Mouse (Mus musculus) gastrocnemius, adult 18-20 months (tissue): Measurements from ENCODE around the gene Lhx9. TPM values are rescaled to one million over a fixed set of nuclear protein-coding genes. Genes with fewer than 3 reads are reported as not detected.

Experiments used
- DNase-seq: peaks from one replicate; pipeline ENCODE4 v3.0.0; 2021; ENCODE audit warnings: low spot score
- long read RNA-seq, 2 experiments: library from polyadenylated mRNA; stranded (forward); transcript quantifications; one replicate each; pipeline ENCODE4 v2.0.0; 2021
- total RNA-seq, 2 experiments: library from RNA; stranded (reverse); gene quantifications; 2 replicates each; pipeline ENCODE4 v1.2.3; 2021

The Lhx9 gene
- not detected for total RNA-seq
- long read RNA-seq, experiment 1 = 0 reads
- long read RNA-seq, experiment 2 = 0 reads

DNA sequence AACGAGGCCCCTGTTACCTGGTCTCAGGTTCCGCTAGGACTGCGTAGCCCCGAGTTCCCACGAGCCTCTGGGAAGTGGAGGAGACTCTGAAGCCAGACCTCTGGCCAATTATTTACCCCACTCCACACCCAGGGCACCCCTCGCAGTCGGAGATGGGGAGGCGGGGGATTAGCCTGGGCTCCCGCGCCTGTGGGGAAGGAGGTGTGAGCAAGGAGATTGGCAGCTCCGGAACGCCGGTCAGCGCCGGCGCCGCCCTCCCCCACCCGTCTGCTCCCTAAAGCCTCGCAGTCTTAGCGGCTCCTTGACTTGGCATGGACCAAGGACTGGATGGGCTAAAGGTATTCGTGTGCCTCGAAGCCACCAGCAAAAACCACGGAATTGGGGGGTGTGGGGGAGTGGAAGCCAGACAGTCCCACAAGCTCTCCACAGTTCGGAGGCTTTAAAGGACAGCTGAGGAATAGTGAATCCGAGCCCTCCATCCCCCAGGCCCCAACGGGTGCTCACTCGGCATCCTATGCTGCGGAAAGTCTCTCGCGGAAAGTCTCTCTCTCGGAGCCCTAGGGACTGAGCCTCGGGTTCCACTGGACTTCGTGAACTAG, at the start of gene Lhx9:
Lhx9 (minus strand) TSS at position 67 of the 599 bp plus-strand sequence.
- no peak for DNase-seq

- DNase-seq = no peak
These were observed 47.7 kb upstream of the Lhx9 start for GRCm38 (mm10) chr1:138896088-138896487.

DNA sequence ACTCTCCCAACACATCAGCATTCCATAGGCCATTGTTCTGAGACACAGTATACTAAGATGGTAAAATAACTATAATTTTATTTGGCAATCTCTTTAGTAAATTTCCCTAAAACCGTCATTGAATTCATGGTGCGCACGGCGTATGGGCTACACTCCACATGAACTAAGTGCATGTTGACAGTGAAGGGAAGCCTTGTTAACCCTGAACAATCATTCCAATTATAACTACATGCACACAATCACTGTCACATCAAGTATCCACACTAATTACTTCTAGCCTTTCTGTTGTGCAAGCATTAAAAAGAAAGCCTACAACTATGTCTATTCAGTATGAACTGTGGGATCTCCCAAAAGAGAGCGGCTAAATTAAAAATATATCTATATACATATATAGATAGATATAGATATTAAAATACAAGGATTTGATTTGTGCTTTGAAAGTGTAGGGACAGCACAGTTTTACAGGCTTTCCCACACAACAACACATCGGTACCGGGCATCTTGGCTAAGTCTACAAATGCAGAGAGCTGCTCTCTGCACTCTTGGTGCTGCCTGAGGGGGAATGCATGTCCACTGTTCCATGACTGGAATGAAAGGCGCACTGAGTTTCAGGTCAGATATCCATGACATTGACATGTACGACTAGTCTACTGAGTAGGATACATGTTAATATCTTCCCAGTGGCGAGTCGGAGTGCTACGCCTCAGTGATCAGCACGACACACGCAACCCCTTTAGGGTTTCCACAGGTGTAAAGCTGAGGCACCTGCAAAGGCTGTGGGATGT, 29.3 kb upstream of the Lhx9 start:
- no peak for DNase-seq

DNA sequence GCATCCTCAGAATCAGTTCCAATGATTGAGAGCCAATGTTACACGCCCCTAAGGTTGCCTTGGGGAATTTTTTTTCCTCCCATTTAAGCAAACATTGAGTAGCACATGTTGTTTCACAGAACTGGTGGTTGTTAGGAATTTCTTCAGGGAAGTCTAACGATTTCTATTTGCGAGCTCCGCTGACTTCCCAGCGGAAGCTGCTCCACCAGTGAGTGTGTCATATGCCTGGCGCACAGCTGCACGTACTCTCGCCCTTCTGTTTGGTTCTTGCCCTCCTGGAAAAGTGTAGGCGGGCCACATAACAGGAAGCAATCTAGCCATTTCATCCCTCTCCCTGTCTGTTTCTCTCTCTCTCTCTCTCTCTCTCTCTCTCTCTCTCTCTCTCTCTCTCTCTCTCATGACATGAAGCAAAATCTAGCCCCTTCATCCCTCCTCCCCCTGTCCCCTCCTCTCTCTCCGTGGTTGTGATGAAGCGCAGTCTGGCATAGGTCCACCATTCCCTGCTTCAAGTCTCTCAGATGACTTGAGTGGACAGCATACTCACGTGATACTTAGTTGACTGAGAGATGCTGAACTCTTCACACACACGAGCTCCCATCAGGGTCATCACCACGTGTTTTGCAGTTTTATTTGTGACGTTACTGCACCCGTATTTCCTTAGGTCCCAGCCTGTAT, 28.1 kb upstream of the Lhx9 start:
- no peak for DNase-seq

DNA sequence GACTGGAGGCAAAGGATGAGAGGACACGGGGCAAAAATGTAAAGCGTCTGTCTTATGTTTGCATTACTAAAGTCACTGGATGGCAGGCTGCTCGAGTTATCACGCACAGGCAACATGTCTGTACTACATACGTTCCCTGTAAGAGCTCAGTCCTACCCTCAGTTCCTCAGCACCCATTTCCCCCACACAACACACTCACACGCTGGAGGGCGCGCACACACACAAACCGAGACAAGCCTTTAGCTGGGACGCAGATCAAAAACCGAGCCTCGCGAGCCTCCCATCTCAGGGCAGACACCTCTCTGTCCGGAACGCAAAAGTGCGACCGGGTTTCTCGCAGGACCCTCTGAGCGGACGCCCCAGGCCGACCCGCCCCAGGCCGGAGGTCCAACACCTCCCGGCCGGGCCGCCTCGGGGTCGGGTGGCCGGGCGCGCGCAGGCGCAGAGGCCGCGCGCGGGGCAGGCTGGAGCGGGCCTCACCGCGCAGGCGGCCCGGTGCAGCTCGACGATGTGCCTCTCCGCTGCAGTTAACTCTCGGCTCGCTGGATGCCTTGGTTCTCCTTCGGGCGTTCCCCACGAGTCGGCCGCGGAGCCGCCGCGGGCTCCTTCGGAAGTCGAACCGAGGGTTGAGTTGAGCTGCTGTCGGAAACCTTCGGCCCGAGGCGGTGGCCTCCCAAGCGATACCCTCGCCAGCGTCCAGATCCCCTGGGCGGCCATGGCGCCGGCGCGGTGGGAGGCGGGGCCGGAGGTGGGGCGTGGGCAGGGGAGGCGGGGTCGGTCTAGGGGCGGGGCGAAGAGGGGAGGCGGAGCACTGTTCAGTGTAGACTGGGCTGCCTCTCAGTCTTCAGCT, 7.9 kb upstream of the Lhx9 start, which contains the start of gene 2310009B15Rik:
2310009B15Rik (minus strand) TSS at position 752 of the 850 bp plus-strand sequence.
- peak; percentile 78 for DNase-seq

- DNase-seq = no peak
These were observed 2.4 kb upstream of the Lhx9 start for GRCm38 (mm10) chr1:138850823-138851222.

GRCm38 (mm10) chr1:138850161-138850539, 1.8 kb upstream of the Lhx9 start:
- DNase-seq = no peak

- DNase-seq = no peak
These were observed 1.3 kb upstream of the Lhx9 start for GRCm38 (mm10) chr1:138849531-138850160.

DNA sequence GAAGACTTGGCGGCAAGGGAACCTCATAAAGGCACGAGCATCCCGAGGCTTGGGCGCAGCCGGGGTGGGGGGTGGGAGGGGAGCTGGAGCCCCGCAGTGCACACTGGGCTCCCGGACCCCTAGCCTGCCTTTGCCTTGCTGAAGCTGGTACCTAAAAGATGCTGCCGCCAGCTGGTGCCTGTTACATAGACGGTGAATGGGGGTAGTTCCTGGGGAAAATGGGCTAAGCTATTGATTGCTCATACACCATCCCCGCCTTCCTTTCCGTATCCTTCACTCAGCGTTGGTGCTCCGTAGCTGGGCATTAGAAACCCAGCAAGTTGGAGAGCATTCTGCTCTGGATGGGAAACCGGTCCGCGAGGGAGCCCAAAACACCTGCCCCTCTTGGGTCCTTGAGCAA, 351 bp downstream of the Lhx9 start:
- DNase-seq = no peak

DNA sequence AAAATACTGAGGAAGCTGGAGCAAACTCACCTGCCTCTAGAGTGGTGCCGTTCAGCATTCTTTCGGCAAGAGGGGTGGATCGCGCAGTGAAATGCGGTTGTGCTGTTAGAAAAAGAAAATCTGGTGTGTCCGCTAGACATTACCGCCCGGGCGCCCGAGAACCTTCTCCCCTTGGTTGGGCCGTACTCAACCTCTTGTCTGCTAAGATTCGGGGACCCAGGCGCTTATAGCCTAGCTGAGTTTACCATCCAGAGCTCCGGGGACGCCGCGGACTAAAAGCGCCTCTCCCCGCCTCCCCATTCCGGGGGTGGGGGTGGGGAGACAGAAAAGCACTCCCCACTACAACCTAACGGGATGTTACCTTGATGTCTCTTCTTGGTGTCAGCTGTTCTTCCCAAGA, 1.2 kb downstream of the Lhx9 start:
- DNase-seq = no peak

DNA sequence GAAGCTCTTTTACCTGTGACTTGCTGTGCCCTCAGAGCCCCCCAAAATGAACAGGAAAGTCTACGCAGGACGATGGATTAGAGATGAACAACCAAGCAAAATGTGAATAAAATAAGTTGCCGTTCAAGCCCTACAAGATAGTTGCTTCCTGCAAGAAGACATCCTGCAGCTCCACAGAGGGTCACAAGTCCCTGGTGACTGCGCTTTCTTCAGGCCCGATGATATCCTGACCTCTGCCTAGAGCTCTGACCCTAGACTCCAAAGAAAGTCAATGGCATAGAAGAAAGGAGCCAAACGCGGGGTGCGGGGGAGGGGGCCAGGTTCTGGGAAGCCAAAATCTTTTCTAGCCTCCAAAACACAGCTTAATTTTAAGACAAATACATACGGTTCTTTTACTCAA, 1.8 kb downstream of the Lhx9 start:
- DNase-seq = no peak

DNA sequence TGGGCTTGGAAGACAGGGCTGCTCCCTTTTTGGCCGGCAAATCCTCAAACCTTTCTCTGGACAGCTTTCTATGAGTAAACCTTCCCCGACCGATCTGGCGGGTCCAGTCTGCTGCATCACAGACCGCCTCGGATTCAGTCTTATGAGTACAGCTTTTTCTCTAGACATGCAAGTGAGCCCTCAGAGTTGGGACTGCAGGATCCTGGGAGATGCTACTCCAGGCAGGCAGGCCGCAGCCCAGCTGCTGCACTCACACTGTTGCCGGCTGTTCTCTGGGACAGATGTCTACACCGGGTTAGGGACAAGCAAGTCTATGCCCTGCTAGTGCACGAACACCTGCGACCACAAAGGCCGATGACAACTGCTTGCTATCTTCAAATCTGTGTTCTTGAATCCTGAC, 2.2 kb downstream of the Lhx9 start:
- no peak for DNase-seq

GRCm38 (mm10) chr1:138845481-138845880, 2.9 kb downstream of the Lhx9 start:
- no peak for DNase-seq

- DNase-seq = no peak
These were observed 4.2 kb downstream of the Lhx9 start for GRCm38 (mm10) chr1:138844166-138844565.

GRCm38 (mm10) chr1:138843361-138844091, 4.9 kb downstream of the Lhx9 start:
- DNase-seq = no peak

DNA sequence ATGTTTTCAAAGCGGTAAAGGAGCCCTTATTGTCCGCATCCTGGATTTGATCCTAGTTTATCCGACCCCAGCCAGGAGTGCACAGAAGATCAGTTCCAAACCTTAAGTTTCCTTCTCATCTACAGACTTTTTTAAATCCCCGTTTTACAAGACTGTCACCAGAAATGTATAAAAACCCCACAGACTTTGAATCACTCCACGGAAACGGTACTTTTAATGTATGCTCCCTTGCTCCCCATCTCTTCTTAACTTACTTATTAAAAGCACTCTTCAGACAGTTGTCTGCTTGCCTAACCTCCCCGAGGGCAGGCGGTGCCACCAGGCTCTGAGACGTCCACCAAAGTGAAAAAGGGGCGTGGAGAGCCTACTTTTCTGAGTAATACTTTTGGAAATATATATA, 5.6 kb downstream of the Lhx9 start:
- DNase-seq = no peak

GRCm38 (mm10) chr1:138842315-138842714, 6.1 kb downstream of the Lhx9 start:
- no peak for DNase-seq

DNA sequence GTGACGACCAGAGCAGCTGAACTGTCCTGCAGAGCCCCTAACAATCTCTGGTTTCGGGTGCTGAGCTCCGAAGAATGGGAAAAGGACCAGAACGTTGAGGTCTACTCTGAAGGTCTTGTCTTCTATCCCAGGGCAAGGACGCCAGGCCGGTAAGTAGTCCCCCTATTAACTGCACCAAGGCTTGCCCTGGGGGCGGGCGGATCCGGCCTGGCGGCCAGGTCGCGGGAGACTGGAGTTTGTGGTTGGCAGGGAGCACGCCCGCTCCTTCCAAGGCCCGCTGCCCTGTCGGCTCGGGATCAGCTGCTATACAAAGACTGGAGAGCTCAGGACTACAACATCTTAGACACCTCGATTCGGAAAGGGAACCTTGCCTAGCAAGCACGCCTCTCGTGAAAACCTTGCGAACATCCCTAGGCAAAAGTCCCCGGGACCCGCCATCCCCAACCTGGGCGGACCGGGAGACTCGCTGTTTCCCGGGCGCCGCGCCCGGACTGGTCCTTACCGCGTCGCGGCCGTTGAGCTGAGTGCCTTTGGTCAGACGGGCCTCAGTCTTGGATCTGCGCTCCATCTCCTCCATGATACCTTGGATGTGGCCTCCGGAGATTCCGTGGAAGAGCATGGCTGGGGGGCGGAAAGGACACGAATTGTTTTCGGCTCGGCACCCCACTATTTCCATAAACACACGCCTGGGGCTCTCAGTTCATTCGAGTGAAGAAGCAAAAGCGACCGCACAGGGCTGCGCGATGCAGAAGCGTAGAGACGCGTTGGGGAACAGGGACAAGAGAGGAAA, 6.9 kb downstream of the Lhx9 start:
- no peak for DNase-seq

DNA sequence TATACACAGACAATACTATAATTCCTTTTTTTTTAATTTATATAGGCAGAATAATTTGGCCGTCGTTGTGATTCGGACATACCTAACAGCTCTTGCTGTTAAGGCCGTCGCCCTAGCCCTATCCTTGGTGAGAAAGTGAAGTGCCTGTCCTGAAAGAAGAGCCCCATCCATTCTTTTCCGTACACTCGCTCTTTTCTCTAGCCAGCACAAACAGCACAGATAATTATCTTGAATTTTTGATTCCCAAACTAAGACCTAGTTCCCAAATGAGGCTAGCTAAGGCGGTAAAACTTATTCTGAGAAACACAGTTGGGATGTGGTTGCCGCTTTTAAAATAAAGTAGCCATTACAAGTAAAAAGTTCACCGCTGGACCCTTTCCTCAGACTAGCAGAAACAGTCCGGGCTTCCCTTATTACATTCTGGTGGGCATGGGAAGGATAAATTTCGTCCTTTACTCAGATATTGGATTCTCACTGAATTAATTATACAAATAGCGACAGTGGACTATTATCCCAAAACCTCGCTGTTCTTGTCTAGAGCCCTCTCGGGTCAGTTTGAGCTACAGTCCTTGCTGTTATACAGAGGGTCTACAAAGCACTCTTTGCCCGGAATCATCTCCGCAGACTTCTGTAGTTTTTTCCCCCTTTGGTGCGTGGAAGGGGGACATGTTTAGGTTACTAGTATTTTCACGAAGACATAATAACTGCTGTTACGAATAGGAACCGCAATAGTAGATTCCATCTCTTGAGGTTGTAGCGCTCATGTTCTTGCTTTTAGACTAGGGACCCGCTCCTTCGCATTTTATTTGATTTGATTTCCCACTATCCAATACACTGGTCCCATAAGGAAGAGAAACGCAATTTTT, 7.7 kb downstream of the Lhx9 start:
- no peak for DNase-seq
